Mouse (Mus musculus) heart, postnatal 0 days (tissue): ENCODE results near the gene Slc25a25. TPM values are rescaled to one million over a fixed set of nuclear protein-coding genes. Genes with fewer than 3 reads are reported as not detected.

Experiments used
- ATAC-seq: fragments of 200-750 bp; cut with Nextera tagmentation; 2 replicates; pipeline ENCODE4 v1.8.0; 2017; ENCODE audit warnings: low read depth, moderate number of reproducible peaks, moderate library complexity; ENCODE audit not compliant: insufficient read depth
- DNase-seq: peaks from one replicate; pipeline ENCODE4 v3.0.0-alpha.2; 2016; ENCODE audit warnings: low spot score
- H3K27ac ChIP-seq: fragments of 300-500 bp; sonication (generic); 2 replicates; pipeline ENCODE4 v1.5.1; 2014; ENCODE audit warnings: low read depth, mild to moderate bottlenecking
- H3K27me3 ChIP-seq: fragments of 300-500 bp; sonication (generic); 2 replicates; pipeline ENCODE4 v1.6.1; 2014; ENCODE audit warnings: low read length, mixed read lengths; ENCODE audit not compliant: control insufficient read depth, insufficient read depth
- H3K36me3 ChIP-seq: fragments of 300-500 bp; sonication (generic); replicated peaks from 2 replicates; pipeline ENCODE4 v1.6.1; 2014; ENCODE audit warnings: low read length, mixed read lengths; ENCODE audit not compliant: control insufficient read depth, insufficient read depth
- H3K4me1 ChIP-seq: fragments of 300-500 bp; sonication (generic); 2 replicates; pipeline ENCODE4 v1.6.1; 2014; ENCODE audit warnings: antibody characterized with exemption; ENCODE audit not compliant: control insufficient read depth, insufficient read depth
- H3K4me2 ChIP-seq: fragments of 300-500 bp; sonication (generic); 2 replicates; pipeline ENCODE4 v1.6.1; 2014; ENCODE audit warnings: low read depth, mild to moderate bottlenecking, low read length, moderate library complexity
- H3K4me3 ChIP-seq: fragments of 300-500 bp; sonication (generic); 2 replicates; pipeline ENCODE4 v1.5.1; 2014; ENCODE audit warnings: low read depth, low read length
- H3K9ac ChIP-seq: fragments of 300-500 bp; sonication (generic); replicated peaks from 2 replicates; pipeline ENCODE4 v1.6.1; 2014; ENCODE audit warnings: low read depth, low read length, mixed read lengths
- H3K9me3 ChIP-seq: fragments of 300-500 bp; sonication (generic); replicated peaks from 2 replicates; pipeline ENCODE4 v1.6.1; 2016; ENCODE audit warnings: low read length; ENCODE audit not compliant: control insufficient read depth
- CTCF ChIP-seq: IDR thresholded peaks from 2 replicates; pipeline ENCODE4 v1.5.1; 2016; ENCODE audit warnings: antibody characterized with exemption, control low read depth, low read depth
- EP300 ChIP-seq: IDR thresholded peaks from 2 replicates; pipeline ENCODE4 v1.6.1; 2016; ENCODE audit warnings: antibody characterized with exemption, low read depth
- WGBS: fragments of 180-500 bp; shearing (Covaris S2); extraction: QIAGEN DNeasy Blood & Tissue Kit; methylation state at CpG from one replicate; pipeline ENCODE4 v1.1.7; 2014; 5-methylcytosine and 5-hydroxymethylcytosine counted together
- polyA plus RNA-seq: library from polyadenylated mRNA; unstranded; fragments of >200 nt; fragmentation: Nextera tagmentation; extraction: Ambion mirVana; gene quantifications from 2 replicates; pipeline ENCODE4 v1.2.1, GENCODE M21; 2015
- total RNA-seq: library from RNA; depleted of rRNA; stranded (reverse); fragments of >200 nt; gene quantifications from 2 replicates; pipeline ENCODE4 v1.2.3, GENCODE M21; 2014; ENCODE audit warnings: low replicate concordance

Slc25a25 gene
- total and polyA plus RNA-seq, 2 experiments from 2014 or later = 6.6 to 12.5 TPM

DNA sequence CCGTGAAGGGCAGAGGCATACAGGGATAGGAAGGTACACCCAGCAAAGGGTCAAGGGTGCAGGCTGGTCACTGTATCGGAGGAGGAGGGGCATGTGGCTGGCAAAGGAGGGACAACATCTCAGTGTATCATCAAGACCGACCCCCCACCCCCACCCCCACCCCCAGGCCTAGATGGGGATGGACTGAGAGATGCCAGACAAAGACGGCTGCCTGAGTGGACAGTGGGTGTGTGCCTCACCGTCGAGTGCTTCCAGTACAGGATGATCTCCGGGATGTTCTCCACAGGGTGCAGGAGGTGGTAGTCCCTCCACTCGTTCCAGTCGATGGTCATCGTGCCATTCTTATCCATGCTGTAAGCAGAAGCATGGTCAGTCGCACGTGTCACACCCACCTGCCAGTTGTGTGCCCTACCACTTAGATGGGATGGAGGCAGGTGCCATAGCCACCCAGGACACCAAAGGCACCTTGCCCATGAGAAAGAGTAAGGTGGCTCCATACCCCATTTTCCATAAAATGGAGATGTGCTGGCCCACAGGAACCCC, 31.1 kb downstream of the Slc25a25 start:
- H3K9ac ChIP-seq = no peak overlapping the region
- no peaks in the 10 kb centered on the region for H3K27me3 ChIP-seq
- peaks cover 56% of the 10 kb centered on the region for H3K36me3 ChIP-seq
- TF ChIP-seq EP300 (no peak), CTCF (no peak)
- no peak overlapping the region for H3K4me2 ChIP-seq
- peaks cover 34% of the 10 kb centered on the region for H3K4me1 ChIP-seq
- WGBS = 83% methylated on average over 12 of the region's 12 CpGs
- no peak overlapping the region for H3K4me3 ChIP-seq
- no peak overlapping the region for H3K27ac ChIP-seq
- DNase-seq (no peak), ATAC-seq (no peak)
- no peaks in the 10 kb centered on the region for H3K9me3 ChIP-seq

DNA sequence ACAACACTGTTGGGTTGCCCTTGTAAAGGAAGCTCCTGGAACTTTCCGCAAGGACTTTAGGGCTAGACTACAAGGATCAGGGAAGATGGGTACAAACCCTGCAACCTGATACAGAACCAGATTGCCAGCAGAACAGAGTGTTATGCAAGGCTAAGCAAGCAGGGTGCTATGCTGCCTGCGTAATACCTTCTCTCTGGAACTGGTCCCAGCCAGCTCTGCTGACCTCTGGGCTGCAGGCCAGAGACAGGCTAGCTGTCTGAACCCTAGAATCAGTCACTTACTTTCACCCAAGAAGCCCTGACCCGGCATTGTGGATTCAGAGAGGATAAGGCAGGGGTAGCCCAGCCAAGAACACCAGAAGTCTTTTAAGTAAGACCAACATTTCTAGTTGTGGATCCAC, 31.9 kb downstream of the Slc25a25 start:
- TF ChIP-seq CTCF = no peak
- TF ChIP-seq EP300 = no peak
- peaks cover 63% of the 10 kb centered on the region for H3K36me3 ChIP-seq
- WGBS = 60% methylated on average over 3 of the region's 3 CpGs

DNA sequence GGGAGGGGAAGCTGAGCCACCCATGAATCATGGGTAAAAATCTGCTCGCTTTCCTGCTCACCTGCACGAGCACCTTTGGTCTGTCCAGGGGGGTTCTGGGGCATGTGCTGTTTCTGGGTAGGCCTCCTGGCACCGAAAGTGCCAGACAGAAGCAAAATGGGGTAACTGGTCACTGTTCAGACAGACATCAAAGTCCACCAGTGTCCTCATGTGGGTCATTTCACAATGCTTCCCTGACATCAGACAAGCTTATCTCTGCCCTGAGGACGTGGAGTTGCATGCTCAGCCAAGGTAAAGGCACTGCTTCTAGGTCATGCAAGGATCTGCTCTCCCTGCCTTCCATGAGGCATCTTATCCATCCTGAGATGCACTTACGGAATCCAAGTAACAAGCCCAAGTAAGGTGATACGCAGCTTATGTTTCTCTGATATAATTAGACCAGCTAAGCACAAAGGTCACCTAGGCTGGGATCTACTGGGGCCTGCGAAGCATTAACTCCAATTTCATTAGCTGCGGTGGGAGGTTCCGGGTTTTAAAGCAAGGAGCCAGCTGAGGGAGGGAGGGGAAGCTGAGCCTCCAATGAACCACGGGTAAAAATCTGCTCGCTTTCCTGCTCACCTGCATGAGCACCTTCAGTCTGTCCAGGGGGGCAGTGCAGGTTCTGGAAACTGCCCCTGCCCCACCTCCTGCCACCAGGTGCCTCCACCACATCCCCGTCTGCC, 32.7 kb downstream of the Slc25a25 start:
- DNase-seq = no peak
- no peak overlapping the region for H3K4me3 ChIP-seq
- H3K36me3 ChIP-seq = peaks cover 63% of the 10 kb centered on the region
- no peak for ATAC-seq
- TF ChIP-seq EP300 = no peak
- no peak for TF ChIP-seq CTCF
- H3K9me3 ChIP-seq = no peaks in the 10 kb centered on the region
- WGBS = 85% methylated on average over 12 of the region's 12 CpGs
- H3K9ac ChIP-seq = no peak overlapping the region
- H3K27me3 ChIP-seq = no peaks in the 10 kb centered on the region
- peaks cover 19% of the 10 kb centered on the region for H3K4me1 ChIP-seq
- no peak overlapping the region for H3K4me2 ChIP-seq
- no peak overlapping the region for H3K27ac ChIP-seq

More for the DNA sequence above, 31.9 kb downstream of the Slc25a25 start:
- no peak overlapping the region for H3K4me2 ChIP-seq
- H3K4me3 ChIP-seq = no peak overlapping the region
- H3K9ac ChIP-seq = no peak overlapping the region
- DNase-seq = no peak
- H3K9me3 ChIP-seq = no peaks in the 10 kb centered on the region
- 0 out of 2 replicates have a peak overlapping the region, but pooled peaks have one; percentile 3 for H3K27ac ChIP-seq
- H3K4me1 ChIP-seq = peaks cover 26% of the 10 kb centered on the region
- no peaks in the 10 kb centered on the region for H3K27me3 ChIP-seq
- peak; percentile 34 for ATAC-seq

DNA sequence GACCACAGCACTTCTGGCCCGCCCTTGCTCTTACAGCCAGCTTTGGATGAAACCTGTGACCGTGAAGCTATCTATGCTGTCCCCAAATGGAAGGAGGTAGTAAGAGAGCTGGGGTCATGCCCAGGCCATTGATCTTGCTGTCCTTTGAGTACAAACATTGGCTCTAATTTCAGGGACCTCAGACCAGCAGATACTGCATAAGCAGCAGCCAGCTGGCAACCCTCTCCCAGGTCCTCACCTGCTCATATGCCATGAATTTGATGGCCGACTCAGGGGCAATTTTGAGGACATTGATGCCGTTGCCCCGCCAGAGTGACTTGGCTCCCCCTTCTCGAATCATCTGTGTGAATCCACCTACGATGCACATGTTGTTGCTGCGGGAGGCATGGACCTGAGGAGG, 33.8 kb downstream of the Slc25a25 start:
- 91% methylated on average over 8 of the region's 8 CpGs for WGBS
- Histone ChIP-seq H3K9me3 (no peaks in the 10 kb centered on the region), H3K4me1 (peaks cover 8% of the 10 kb centered on the region), H3K9ac (no peak overlapping the region), H3K27ac (no peak overlapping the region), H3K27me3 (no peaks in the 10 kb centered on the region), H3K36me3 (peaks cover 63% of the 10 kb centered on the region), H3K4me3 (no peak overlapping the region), H3K4me2 (no peak overlapping the region)
- ATAC-seq (no peak), DNase-seq (no peak)
- TF ChIP-seq EP300 (no peak), CTCF (no peak)

DNA sequence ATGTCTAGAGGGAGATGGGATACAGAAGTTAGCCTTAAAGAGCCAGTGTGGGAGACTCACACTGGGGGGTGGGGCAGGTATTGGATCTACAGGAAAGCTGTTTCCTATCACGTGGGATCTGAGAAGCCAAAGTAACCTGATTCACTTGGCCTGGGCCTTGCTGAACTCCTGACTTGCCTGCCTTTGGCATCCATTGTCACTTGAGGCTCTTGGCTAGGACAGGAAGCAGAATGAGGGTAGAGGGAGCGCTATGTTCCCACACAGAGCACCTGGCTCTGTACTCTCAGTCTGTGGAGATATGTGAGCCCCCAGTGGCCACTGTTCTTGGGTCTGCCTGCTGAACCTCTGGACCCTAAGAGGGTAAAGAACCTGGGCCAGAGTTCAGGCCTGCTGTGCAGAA, 34.7 kb downstream of the Slc25a25 start:
- Histone ChIP-seq H3K9me3 (no peaks in the 10 kb centered on the region), H3K27me3 (no peaks in the 10 kb centered on the region), H3K36me3 (peaks cover 63% of the 10 kb centered on the region), H3K9ac (no peak overlapping the region), H3K27ac (no peak overlapping the region), H3K4me3 (no peak overlapping the region), H3K4me1 (no peaks in the 10 kb centered on the region), H3K4me2 (no peak overlapping the region)
- 80% methylated on average over 2 of the region's 2 CpGs for WGBS
- ATAC-seq (no peak), DNase-seq (no peak)
- TF ChIP-seq EP300 (no peak), CTCF (no peak)
